In the genomic region with DNA sequence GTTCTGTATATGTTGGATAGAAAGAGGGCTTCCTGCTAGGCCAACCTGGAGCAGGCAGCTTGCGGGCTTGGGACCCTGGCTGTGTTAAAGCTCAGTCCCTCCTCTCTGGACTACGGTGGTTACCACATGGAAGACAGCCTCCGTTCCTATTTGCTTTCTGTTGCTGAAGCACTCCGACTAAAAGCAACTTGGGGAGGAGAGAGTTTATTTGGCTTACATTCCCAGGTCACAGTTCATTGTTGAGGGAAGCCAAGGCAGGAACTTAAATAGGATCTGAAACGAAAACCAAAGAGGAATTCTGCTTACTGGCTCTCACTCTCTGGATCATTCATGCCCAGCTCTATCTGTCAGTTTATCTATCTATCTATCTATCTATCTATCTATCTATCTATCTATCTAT, we compare ENCODE assay signal across 1 mouse cellular context.
A peak's percentile ranks its signal among the peaks of the same experiment; 100 is the strongest.
TF ChIP-seq lines count a peak whose summit lies in the region.

No protein-coding gene starts in this region.

TF ChIP-seq in MEL, 35 proteins besides CTCF, POLR2A, EP300 and RAD21:
- TF ChIP-seq ZMIZ1 (IDR thresholded peaks at IDR 0.05; ENCODE audit: low read depth, low read length) (no peak), POLR2AphosphoS2 (IDR thresholded peaks at IDR 0.05; ENCODE audit: low read length) (no peak), RCOR1 (IDR thresholded peaks at IDR 0.05; ENCODE audit: low read depth, low read length) (no peak), CHD2 (IDR thresholded peaks at IDR 0.05; ENCODE audit: low read length) (no peak), ZKSCAN1 (IDR thresholded peaks at IDR 0.05; ENCODE audit: low read depth, low read length) (no peak), MYC (IDR thresholded peaks at IDR 0.05; ENCODE audit: low read depth, low read length) (no peak), USF1 (IDR thresholded peaks at IDR 0.05; ENCODE audit: low read depth, low read length) (no peak), GATA1 (IDR thresholded peaks at IDR 0.05; ENCODE audit: low read depth, low read length) (peak; percentile 81)
